Mouse (Mus musculus): ENCODE measurements around the gene Mtln. TPM values are rescaled to one million over a fixed set of nuclear protein-coding genes. Genes with fewer than 3 reads are reported as not detected.

The Mtln gene
- polyA plus RNA-seq, 1 experiment from 2014 or later = 24.2 TPM

- no peak overlapping the region for H3K27ac ChIP-seq
- no peak overlapping the region for H3K4me3 ChIP-seq (replicated peaks)
- H3K4me1 ChIP-seq (replicated peaks) = peaks cover 19% of the 10 kb centered on the region
- no peak overlapping the region for H3K9ac ChIP-seq (replicated peaks)
- H3K27me3 ChIP-seq = no peaks in the 10 kb centered on the region
- 89% methylated on average over 5 of the region's 5 CpGs for WGBS
- H3K9me3 ChIP-seq = no peaks in the 10 kb centered on the region
- H3K4me2 ChIP-seq = no peak overlapping the region
- ATAC-seq (ENCODE audit: insufficient number of reproducible peaks, insufficient read depth, low FRiP score, low TSS enrichment, low read depth) = no peak
- no peaks in the 10 kb centered on the region for H3K36me3 ChIP-seq
These were observed 5.1 kb downstream of the Mtln start for GRCm38 (mm10) chr2:127787226-127787625.

GRCm38 (mm10) chr2:127778451-127778850 lies 13.8 kb downstream of the Mtln start:
- no peaks in the 10 kb centered on the region for H3K27me3 ChIP-seq
- peaks cover 52% of the 10 kb centered on the region for H3K36me3 ChIP-seq
- no peaks in the 10 kb centered on the region for H3K9me3 ChIP-seq
- no peak overlapping the region for H3K27ac ChIP-seq
- H3K4me1 ChIP-seq (replicated peaks) = no peaks in the 10 kb centered on the region
- no peak overlapping the region for H3K4me3 ChIP-seq (replicated peaks)
- 83% methylated on average over 5 of the region's 5 CpGs for WGBS
- ATAC-seq (ENCODE audit: insufficient number of reproducible peaks, insufficient read depth, low FRiP score, low TSS enrichment, low read depth) = no peak
- no peak overlapping the region for H3K4me2 ChIP-seq
- H3K9ac ChIP-seq (replicated peaks) = no peak overlapping the region

GRCm38 (mm10) chr2:127775013-127775412 lies 17.3 kb downstream of the Mtln start:
- no peak overlapping the region for H3K27ac ChIP-seq
- H3K4me3 ChIP-seq (replicated peaks) = no peak overlapping the region
- WGBS = 87% methylated on average over 3 of the region's 3 CpGs
- H3K27me3 ChIP-seq = no peaks in the 10 kb centered on the region
- H3K4me1 ChIP-seq (replicated peaks) = no peaks in the 10 kb centered on the region
- H3K9me3 ChIP-seq = no peaks in the 10 kb centered on the region
- no peak for ATAC-seq (ENCODE audit: insufficient number of reproducible peaks, insufficient read depth, low FRiP score, low TSS enrichment, low read depth)
- H3K4me2 ChIP-seq = no peak overlapping the region
- no peak overlapping the region for H3K9ac ChIP-seq (replicated peaks)
- H3K36me3 ChIP-seq = peaks cover 68% of the 10 kb centered on the region

GRCm38 (mm10) chr2:127774578-127774941 lies 17.7 kb downstream of the Mtln start:
- Histone ChIP-seq H3K4me1 (replicated peaks) (no peaks in the 10 kb centered on the region), H3K4me3 (replicated peaks) (no peak overlapping the region), H3K9ac (replicated peaks) (no peak overlapping the region), H3K36me3 (peaks cover 71% of the 10 kb centered on the region), H3K27me3 (no peaks in the 10 kb centered on the region), H3K9me3 (no peaks in the 10 kb centered on the region), H3K4me2 (no peak overlapping the region), H3K27ac (no peak overlapping the region)
- no peak for ATAC-seq (ENCODE audit: insufficient number of reproducible peaks, insufficient read depth, low FRiP score, low TSS enrichment, low read depth)
- WGBS = 38% methylated on average over 1 of the region's 1 CpGs

GRCm38 (mm10) chr2:127773938-127774577 lies 18.2 kb downstream of the Mtln start:
- Histone ChIP-seq H3K36me3 (peaks cover 70% of the 10 kb centered on the region), H3K4me3 (replicated peaks) (no peak overlapping the region)

GRCm38 (mm10) chr2:127761587-127761986 lies 30.7 kb downstream of the Mtln start:
- H3K9me3 ChIP-seq = no peaks in the 10 kb centered on the region
- H3K9ac ChIP-seq (replicated peaks) = no peak overlapping the region
- H3K27me3 ChIP-seq = no peaks in the 10 kb centered on the region
- no peak overlapping the region for H3K4me2 ChIP-seq
- H3K36me3 ChIP-seq = peaks cover 45% of the 10 kb centered on the region
- no peak overlapping the region for H3K4me3 ChIP-seq (replicated peaks)
- H3K4me1 ChIP-seq (replicated peaks) = no peaks in the 10 kb centered on the region
- ATAC-seq (ENCODE audit: insufficient number of reproducible peaks, insufficient read depth, low FRiP score, low TSS enrichment, low read depth) = no peak
- no peak overlapping the region for H3K27ac ChIP-seq
- 86% methylated on average over 5 of the region's 5 CpGs for WGBS

More at GRCm38 (mm10) chr2:127773938-127774577, 18.2 kb downstream of the Mtln start:
- H3K9ac ChIP-seq (replicated peaks) = no peak overlapping the region
- no peak for ATAC-seq (ENCODE audit: insufficient number of reproducible peaks, insufficient read depth, low FRiP score, low TSS enrichment, low read depth)
- no peaks in the 10 kb centered on the region for H3K9me3 ChIP-seq
- no peaks in the 10 kb centered on the region for H3K27me3 ChIP-seq
- no peak overlapping the region for H3K27ac ChIP-seq
- H3K4me2 ChIP-seq = no peak overlapping the region
- no peaks in the 10 kb centered on the region for H3K4me1 ChIP-seq (replicated peaks)
- WGBS = 65% methylated on average over 15 of the region's 15 CpGs

- Histone ChIP-seq H3K4me2 (no peak overlapping the region), H3K4me1 (replicated peaks) (no peaks in the 10 kb centered on the region), H3K9me3 (no peaks in the 10 kb centered on the region), H3K4me3 (replicated peaks) (no peak overlapping the region), H3K27me3 (no peaks in the 10 kb centered on the region), H3K36me3 (peaks cover 50% of the 10 kb centered on the region), H3K27ac (no peak overlapping the region), H3K9ac (replicated peaks) (no peak overlapping the region)
- 80% methylated on average over 10 of the region's 10 CpGs for WGBS
- no peak for ATAC-seq (ENCODE audit: insufficient number of reproducible peaks, insufficient read depth, low FRiP score, low TSS enrichment, low read depth)
These were observed 31.8 kb downstream of the Mtln start for GRCm38 (mm10) chr2:127760429-127761000.

GRCm38 (mm10) chr2:127760014-127760413 lies 32.3 kb downstream of the Mtln start:
- Histone ChIP-seq H3K36me3 (peaks cover 45% of the 10 kb centered on the region), H3K9ac (replicated peaks) (no peak overlapping the region), H3K4me3 (replicated peaks) (no peak overlapping the region), H3K9me3 (no peaks in the 10 kb centered on the region), H3K4me1 (replicated peaks) (no peaks in the 10 kb centered on the region), H3K4me2 (no peak overlapping the region), H3K27me3 (no peaks in the 10 kb centered on the region), H3K27ac (no peak overlapping the region)
- 91% methylated on average over 6 of the region's 6 CpGs for WGBS
- ATAC-seq (ENCODE audit: insufficient number of reproducible peaks, insufficient read depth, low FRiP score, low TSS enrichment, low read depth) = no peak

GRCm38 (mm10) chr2:127759157-127759880 lies 33.0 kb downstream of the Mtln start:
- no peak overlapping the region for H3K4me3 ChIP-seq (replicated peaks)
- no peak overlapping the region for H3K4me2 ChIP-seq
- H3K9me3 ChIP-seq = no peaks in the 10 kb centered on the region
- no peak overlapping the region for H3K9ac ChIP-seq (replicated peaks)
- no peak for ATAC-seq (ENCODE audit: insufficient number of reproducible peaks, insufficient read depth, low FRiP score, low TSS enrichment, low read depth)
- no peak overlapping the region for H3K27ac ChIP-seq
- peaks cover 38% of the 10 kb centered on the region for H3K36me3 ChIP-seq
- no peaks in the 10 kb centered on the region for H3K27me3 ChIP-seq
- H3K4me1 ChIP-seq (replicated peaks) = no peaks in the 10 kb centered on the region
- 90% methylated on average over 5 of the region's 5 CpGs for WGBS

- Histone ChIP-seq H3K27ac (no peak overlapping the region), H3K9me3 (no peaks in the 10 kb centered on the region), H3K36me3 (peaks cover 30% of the 10 kb centered on the region), H3K9ac (replicated peaks) (no peak overlapping the region), H3K4me2 (no peak overlapping the region), H3K4me3 (replicated peaks) (no peak overlapping the region), H3K4me1 (replicated peaks) (no peaks in the 10 kb centered on the region), H3K27me3 (no peaks in the 10 kb centered on the region)
- 28% methylated on average over 8 of the region's 8 CpGs for WGBS
- ATAC-seq (ENCODE audit: insufficient number of reproducible peaks, insufficient read depth, low FRiP score, low TSS enrichment, low read depth) = no peak
These were observed 35.1 kb downstream of the Mtln start for GRCm38 (mm10) chr2:127757171-127757570.

- peaks cover 12% of the 10 kb centered on the region for H3K36me3 ChIP-seq
- H3K27me3 ChIP-seq = no peaks in the 10 kb centered on the region
- H3K4me2 ChIP-seq = no peak overlapping the region
- no peaks in the 10 kb centered on the region for H3K9me3 ChIP-seq
- ATAC-seq (ENCODE audit: insufficient number of reproducible peaks, insufficient read depth, low FRiP score, low TSS enrichment, low read depth) = no peak
- H3K9ac ChIP-seq (replicated peaks) = no peak overlapping the region
- H3K4me1 ChIP-seq (replicated peaks) = no peaks in the 10 kb centered on the region
- H3K27ac ChIP-seq = no peak overlapping the region
- 93% methylated on average over 4 of the region's 4 CpGs for WGBS
- no peak overlapping the region for H3K4me3 ChIP-seq (replicated peaks)
These were observed 38.2 kb downstream of the Mtln start for GRCm38 (mm10) chr2:127754113-127754512.

Data from limb, embryonic 12.5 days (tissue).